Mouse (Mus musculus) retina, postnatal 7 days (tissue): ENCODE data around the gene Pex14.

Experiments
- DNase-seq: peaks from one replicate; pipeline ENCODE4 v3.0.0-alpha.2; 2012; ENCODE audit warnings: low read depth, low spot score

The Pex14 gene

GRCm38 (mm10) chr4:149057470-149057869, 42.2 kb downstream of the Pex14 start:
- no peak for DNase-seq

GRCm38 (mm10) chr4:149056957-149057356, 42.7 kb downstream of the Pex14 start:
- DNase-seq: no peak

GRCm38 (mm10) chr4:149055847-149056246, 43.8 kb downstream of the Pex14 start:
- no peak for DNase-seq

GRCm38 (mm10) chr4:149049351-149050159, 50.1 kb downstream of the Pex14 start:
- no peak for DNase-seq

GRCm38 (mm10) chr4:149048625-149049228, 50.9 kb downstream of the Pex14 start:
- DNase-seq: no peak

GRCm38 (mm10) chr4:149047360-149047759, 52.3 kb downstream of the Pex14 start:
- no peak for DNase-seq

GRCm38 (mm10) chr4:149045885-149046284, 53.8 kb downstream of the Pex14 start:
- DNase-seq: no peak

- DNase-seq: no peak
Observed at GRCm38 (mm10) chr4:149040289-149040688, 59.4 kb downstream of the Pex14 start.

- no peak for DNase-seq
Observed at GRCm38 (mm10) chr4:149037706-149038105, 62.0 kb downstream of the Pex14 start.

GRCm38 (mm10) chr4:149036592-149036991, 63.1 kb downstream of the Pex14 start:
- DNase-seq: no peak

GRCm38 (mm10) chr4:149031507-149031906, 68.2 kb downstream of the Pex14 start:
- no peak for DNase-seq

GRCm38 (mm10) chr4:149027571-149027970, 72.1 kb downstream of the Pex14 start:
- no peak for DNase-seq

GRCm38 (mm10) chr4:149025242-149025641, 74.4 kb downstream of the Pex14 start:
- DNase-seq: no peak

GRCm38 (mm10) chr4:149021021-149021420, 78.7 kb downstream of the Pex14 start:
- no peak for DNase-seq

GRCm38 (mm10) chr4:149019456-149019855, 80.2 kb downstream of the Pex14 start:
- DNase-seq: no peak

- DNase-seq: no peak
Observed at GRCm38 (mm10) chr4:149006756-149007155, 92.9 kb downstream of the Pex14 start.

- DNase-seq: no peak
Observed at GRCm38 (mm10) chr4:149006107-149006506, 93.6 kb downstream of the Pex14 start.

- DNase-seq: no peak
Observed at GRCm38 (mm10) chr4:149002441-149003093, 97.1 kb downstream of the Pex14 start.

GRCm38 (mm10) chr4:149001515-149001914, 98.2 kb downstream of the Pex14 start:
- DNase-seq: no peak

GRCm38 (mm10) chr4:149000746-149001145, 98.9 kb downstream of the Pex14 start:
- DNase-seq: no peak

- no peak for DNase-seq
Observed at GRCm38 (mm10) chr4:148993948-148994347, 105.7 kb downstream of the Pex14 start.

- no peak for DNase-seq
Observed at GRCm38 (mm10) chr4:148990038-148990437, 109.6 kb downstream of the Pex14 start.
